Mouse (Mus musculus): ENCODE data around the gene Mrps12. TPM values are rescaled to one million over a fixed set of nuclear protein-coding genes. Genes with fewer than 3 reads are reported as not detected.

Mrps12 gene
- polyA plus RNA-seq, 1 experiment from 2014 or later: 141 TPM

DNA sequence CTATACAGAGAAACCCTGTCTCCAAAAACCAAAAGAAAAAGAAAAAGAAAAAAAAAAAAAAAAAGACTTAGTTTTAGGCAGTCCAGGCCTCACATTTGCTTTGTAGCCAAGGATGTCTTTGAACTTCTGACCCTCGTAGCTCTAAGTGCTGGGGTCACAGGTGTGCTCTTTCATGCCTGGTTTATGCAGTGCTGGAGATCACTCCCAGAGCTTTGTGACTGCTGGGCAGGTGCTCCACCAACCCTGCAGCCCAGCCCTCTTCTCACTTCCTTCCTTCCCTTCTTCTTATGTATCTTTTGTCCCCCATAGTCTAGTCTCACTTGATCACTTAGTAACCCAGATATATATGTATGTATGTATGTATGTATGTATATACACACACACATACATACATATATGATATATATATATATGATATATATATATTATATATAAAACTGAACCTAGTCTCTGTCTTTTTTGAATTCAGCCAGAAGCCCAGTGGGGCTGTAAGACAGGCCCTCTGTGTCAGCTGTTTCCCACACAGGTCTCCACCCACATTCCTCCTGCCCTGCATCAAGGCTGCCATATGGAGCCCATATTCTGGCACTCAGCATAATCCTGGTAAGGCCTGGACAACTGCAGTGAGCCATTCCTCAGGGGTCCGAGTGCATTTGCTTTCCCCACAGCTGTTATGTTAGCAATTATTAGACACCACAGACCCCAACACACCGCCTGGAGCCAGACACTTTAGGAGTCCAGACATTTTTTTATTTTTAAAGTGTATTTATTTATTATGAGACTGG is 20.7 kb downstream of the Mrps12 start:
- no peaks in the 10 kb centered on the region for H3K4me1 ChIP-seq (ENCODE audit: control insufficient read depth, insufficient read depth, low read length)
- WGBS: 89% methylated on average over 3 of the region's 3 CpGs
- DNase-seq (ENCODE audit: low spot score): no peak
- no peaks in the 10 kb centered on the region for H3K36me3 ChIP-seq (ENCODE audit: control insufficient read depth, insufficient read depth, low read length)
- H3K9me3 ChIP-seq (replicated peaks; ENCODE audit: control insufficient read depth, low read length): no peaks in the 10 kb centered on the region
- no peaks in the 10 kb centered on the region for H3K27me3 ChIP-seq (replicated peaks; ENCODE audit: control insufficient read depth, insufficient read depth, low read length)
- H3K27ac ChIP-seq (ENCODE audit: low read depth, low read length): no peak overlapping the region
- no peak overlapping the region for H3K4me3 ChIP-seq (ENCODE audit: low read depth, low read length)
- no peak for ATAC-seq
- no peak overlapping the region for H3K4me2 ChIP-seq (ENCODE audit: low read length)
- H3K9ac ChIP-seq (ENCODE audit: low read length): no peak overlapping the region

DNA sequence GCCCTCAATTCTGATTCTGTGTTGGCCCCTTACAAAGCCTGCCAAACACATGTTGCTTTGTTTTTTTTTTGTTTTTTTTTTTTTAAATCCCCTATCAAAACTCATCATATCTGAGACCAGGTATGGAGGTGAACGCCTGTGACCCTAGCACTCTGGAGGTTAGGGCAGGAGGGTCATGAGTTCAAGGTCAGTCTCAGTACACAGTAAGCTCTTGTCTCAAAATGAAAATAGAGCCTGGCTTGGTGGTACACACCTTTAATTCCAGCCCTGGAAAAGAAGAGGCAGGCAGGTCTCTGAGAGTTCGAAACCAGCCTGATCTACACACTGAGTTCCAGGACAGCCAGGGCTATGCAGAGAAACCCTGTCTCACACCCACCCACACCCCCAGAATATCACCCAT is 22.0 kb downstream of the Mrps12 start:
- ATAC-seq (no peak), DNase-seq (ENCODE audit: low spot score) (no peak)
- no peaks in the 10 kb centered on the region for H3K9me3 ChIP-seq (replicated peaks; ENCODE audit: control insufficient read depth, low read length)
- H3K4me1 ChIP-seq (ENCODE audit: control insufficient read depth, insufficient read depth, low read length): no peaks in the 10 kb centered on the region
- H3K9ac ChIP-seq (ENCODE audit: low read length): no peak overlapping the region
- H3K27me3 ChIP-seq (replicated peaks; ENCODE audit: control insufficient read depth, insufficient read depth, low read length): no peaks in the 10 kb centered on the region
- H3K36me3 ChIP-seq (ENCODE audit: control insufficient read depth, insufficient read depth, low read length): no peaks in the 10 kb centered on the region
- no peak overlapping the region for H3K27ac ChIP-seq (ENCODE audit: low read depth, low read length)
- no peak overlapping the region for H3K4me2 ChIP-seq (ENCODE audit: low read length)
- 86% methylated on average over 2 of the region's 2 CpGs for WGBS
- H3K4me3 ChIP-seq (ENCODE audit: low read depth, low read length): no peak overlapping the region

DNA sequence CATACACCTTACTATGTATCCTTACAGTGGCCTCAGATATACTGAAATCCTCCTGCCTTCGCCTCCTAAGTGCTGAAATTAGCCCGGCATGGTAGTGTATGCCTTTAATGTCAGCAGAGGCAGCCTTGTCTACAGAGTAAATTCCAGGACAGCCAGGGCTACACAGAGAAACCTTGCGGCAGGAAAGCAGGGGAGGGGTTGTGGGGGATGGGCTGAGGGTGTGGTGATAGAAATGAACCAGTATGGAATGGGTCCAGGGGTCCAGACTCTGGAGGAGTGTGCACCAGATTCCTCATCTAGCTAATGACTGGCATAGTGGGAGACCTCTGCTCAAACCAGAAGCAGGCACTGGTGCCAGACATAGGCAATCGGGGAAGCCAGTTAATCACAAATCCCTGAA is 22.5 kb downstream of the Mrps12 start:
- H3K4me2 ChIP-seq (ENCODE audit: low read length): no peak overlapping the region
- H3K27ac ChIP-seq (ENCODE audit: low read depth, low read length): no peak overlapping the region
- no peaks in the 10 kb centered on the region for H3K27me3 ChIP-seq (replicated peaks; ENCODE audit: control insufficient read depth, insufficient read depth, low read length)
- no peak overlapping the region for H3K9ac ChIP-seq (ENCODE audit: low read length)
- 61% methylated on average over 4 of the region's 4 CpGs for WGBS
- DNase-seq (ENCODE audit: low spot score) (no peak), ATAC-seq (no peak)
- H3K4me1 ChIP-seq (ENCODE audit: control insufficient read depth, insufficient read depth, low read length): no peaks in the 10 kb centered on the region
- no peaks in the 10 kb centered on the region for H3K9me3 ChIP-seq (replicated peaks; ENCODE audit: control insufficient read depth, low read length)
- no peak overlapping the region for H3K4me3 ChIP-seq (ENCODE audit: low read depth, low read length)
- no peaks in the 10 kb centered on the region for H3K36me3 ChIP-seq (ENCODE audit: control insufficient read depth, insufficient read depth, low read length)

DNA sequence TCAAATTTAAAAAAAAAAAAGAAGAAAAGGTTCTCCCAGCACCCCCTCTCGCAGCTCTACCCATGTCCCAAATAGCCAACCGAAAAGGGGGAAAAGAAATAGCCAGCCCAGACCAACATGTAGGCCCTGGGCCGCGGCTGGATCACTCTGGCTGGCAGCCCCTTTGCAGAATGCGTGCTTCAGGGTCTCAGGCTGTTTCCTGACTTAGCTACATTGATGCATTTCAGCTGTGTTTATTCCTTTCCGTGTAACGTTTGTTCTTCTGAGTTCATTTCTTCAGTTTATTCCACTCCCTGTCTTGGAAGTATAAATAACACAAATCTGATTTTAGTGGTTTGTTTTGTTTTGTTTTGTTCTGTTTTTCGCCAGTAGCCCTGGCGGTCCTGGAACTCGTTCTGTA is 23.9 kb downstream of the Mrps12 start:
- Histone ChIP-seq H3K27ac (ENCODE audit: low read depth, low read length) (no peak overlapping the region), H3K4me2 (ENCODE audit: low read length) (no peak overlapping the region), H3K9me3 (replicated peaks; ENCODE audit: control insufficient read depth, low read length) (no peaks in the 10 kb centered on the region), H3K9ac (ENCODE audit: low read length) (no peak overlapping the region), H3K36me3 (ENCODE audit: control insufficient read depth, insufficient read depth, low read length) (no peaks in the 10 kb centered on the region), H3K4me1 (ENCODE audit: control insufficient read depth, insufficient read depth, low read length) (no peaks in the 10 kb centered on the region), H3K4me3 (ENCODE audit: low read depth, low read length) (no peak overlapping the region), H3K27me3 (replicated peaks; ENCODE audit: control insufficient read depth, insufficient read depth, low read length) (no peaks in the 10 kb centered on the region)
- 89% methylated on average over 10 of the region's 10 CpGs for WGBS
- DNase-seq (ENCODE audit: low spot score) (no peak), ATAC-seq (no peak)

DNA sequence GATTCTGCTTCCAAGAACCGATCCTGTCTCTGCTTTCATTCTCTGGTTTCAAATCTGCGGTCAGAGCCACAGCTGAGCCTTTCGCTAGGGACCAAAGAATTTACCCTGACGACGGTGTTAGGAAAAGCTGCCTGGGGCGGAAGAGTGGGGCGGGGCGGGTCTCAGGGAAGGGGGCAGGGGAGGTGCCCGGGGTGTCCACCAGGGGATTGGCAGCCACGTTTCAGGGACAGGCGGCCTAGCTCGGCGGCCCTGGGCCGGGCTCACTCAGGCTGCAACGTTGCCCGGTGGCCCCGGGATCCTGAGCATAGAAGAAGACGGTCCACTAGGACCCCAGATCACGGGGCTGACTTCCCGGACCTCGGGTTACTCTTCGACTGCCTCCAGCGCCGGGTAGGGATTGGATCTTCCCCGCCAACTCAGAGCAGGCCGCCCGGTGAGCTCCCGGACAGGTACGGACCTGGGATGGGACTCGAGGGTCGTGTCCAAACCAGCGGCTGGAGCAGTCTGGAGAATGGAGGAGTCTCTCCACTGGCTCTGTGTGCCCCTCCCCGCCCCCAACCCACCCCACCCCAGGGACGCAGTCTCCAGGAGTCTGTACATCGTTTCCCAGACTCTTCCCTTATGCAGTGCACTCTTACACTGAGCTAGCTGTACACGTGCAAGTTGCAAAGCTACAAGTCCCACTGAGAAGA is 24.9 kb downstream of the Mrps12 start, which contains the start of gene Fbxo17:
Fbxo17 (plus strand) TSS at position 215 of the 692 bp plus-strand sequence.
- ATAC-seq: peak; percentile 70
- H3K4me2 ChIP-seq (ENCODE audit: low read length): peak within 1 kb of the TSS; percentile 77
- peak within 1 kb of the TSS; percentile 38 for H3K4me3 ChIP-seq (ENCODE audit: low read depth, low read length)
- no peaks in the 10 kb centered on the region for H3K36me3 ChIP-seq (ENCODE audit: control insufficient read depth, insufficient read depth, low read length)
- H3K27ac ChIP-seq (ENCODE audit: low read depth, low read length): no peak within 1 kb of the TSS
- DNase-seq (ENCODE audit: low spot score): peak; percentile 58
- no peaks in the 10 kb centered on the region for H3K27me3 ChIP-seq (replicated peaks; ENCODE audit: control insufficient read depth, insufficient read depth, low read length)
- H3K9me3 ChIP-seq (replicated peaks; ENCODE audit: control insufficient read depth, low read length): no peaks in the 10 kb centered on the region
- WGBS: 3% methylated on average over 33 of the region's 36 CpGs
- peak within 1 kb of the TSS; percentile 65 for H3K9ac ChIP-seq (ENCODE audit: low read length)
- no peaks in the 10 kb centered on the region for H3K4me1 ChIP-seq (ENCODE audit: control insufficient read depth, insufficient read depth, low read length)

DNA sequence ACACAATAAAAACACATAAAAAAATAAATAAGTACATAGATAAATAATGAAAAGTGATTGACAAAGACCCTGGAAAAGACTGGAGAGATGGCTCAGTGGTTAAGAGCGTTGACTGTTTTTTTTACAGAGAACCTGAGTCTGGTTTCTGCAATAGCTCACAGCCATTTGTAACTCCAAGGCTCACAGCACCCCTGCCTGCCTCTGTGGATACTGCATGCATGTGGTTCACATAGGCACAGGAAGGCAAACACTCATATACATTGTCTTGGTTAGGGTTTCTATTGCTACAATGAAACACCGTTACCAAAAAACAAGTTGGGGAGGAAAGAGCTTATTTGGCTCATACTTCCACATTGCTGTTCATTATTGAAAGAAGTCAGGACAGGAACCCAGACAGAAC is 26.0 kb downstream of the Mrps12 start:
- DNase-seq (ENCODE audit: low spot score) (no peak), ATAC-seq (no peak)
- WGBS: 94% methylated on average over 2 of the region's 2 CpGs
- H3K4me2 ChIP-seq (ENCODE audit: low read length): no peak overlapping the region
- no peak overlapping the region for H3K4me3 ChIP-seq (ENCODE audit: low read depth, low read length)
- no peaks in the 10 kb centered on the region for H3K9me3 ChIP-seq (replicated peaks; ENCODE audit: control insufficient read depth, low read length)
- no peak overlapping the region for H3K9ac ChIP-seq (ENCODE audit: low read length)
- no peaks in the 10 kb centered on the region for H3K4me1 ChIP-seq (ENCODE audit: control insufficient read depth, insufficient read depth, low read length)
- H3K36me3 ChIP-seq (ENCODE audit: control insufficient read depth, insufficient read depth, low read length): no peaks in the 10 kb centered on the region
- no peaks in the 10 kb centered on the region for H3K27me3 ChIP-seq (replicated peaks; ENCODE audit: control insufficient read depth, insufficient read depth, low read length)
- H3K27ac ChIP-seq (ENCODE audit: low read depth, low read length): no peak overlapping the region

DNA sequence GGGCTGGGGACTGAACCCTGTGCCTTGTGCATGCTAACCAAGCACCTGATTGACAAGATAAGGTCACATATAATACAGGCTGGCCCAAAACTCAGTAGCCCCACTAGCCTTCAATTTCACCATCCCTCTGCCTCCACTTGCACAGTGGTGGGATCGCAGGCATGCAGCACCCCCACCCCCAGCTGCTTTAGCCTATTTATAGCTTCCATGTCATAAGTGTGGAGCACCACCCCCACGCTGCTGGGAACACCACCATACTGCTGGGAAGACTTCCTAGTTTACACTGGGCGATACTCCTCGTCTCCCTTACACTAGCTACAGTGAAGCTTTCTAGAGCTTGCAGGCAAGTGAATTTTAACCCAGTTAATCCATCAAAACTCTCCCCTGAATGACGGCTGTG is 27.0 kb downstream of the Mrps12 start:
- Histone ChIP-seq H3K4me3 (ENCODE audit: low read depth, low read length) (no peak overlapping the region), H3K9me3 (replicated peaks; ENCODE audit: control insufficient read depth, low read length) (no peaks in the 10 kb centered on the region), H3K27me3 (replicated peaks; ENCODE audit: control insufficient read depth, insufficient read depth, low read length) (no peaks in the 10 kb centered on the region), H3K27ac (ENCODE audit: low read depth, low read length) (no peak overlapping the region), H3K4me1 (ENCODE audit: control insufficient read depth, insufficient read depth, low read length) (no peaks in the 10 kb centered on the region), H3K4me2 (ENCODE audit: low read length) (no peak overlapping the region), H3K36me3 (ENCODE audit: control insufficient read depth, insufficient read depth, low read length) (no peaks in the 10 kb centered on the region), H3K9ac (ENCODE audit: low read length) (no peak overlapping the region)
- WGBS: 90% methylated on average over 5 of the region's 5 CpGs
- DNase-seq (ENCODE audit: low spot score) (no peak), ATAC-seq (no peak)

DNA sequence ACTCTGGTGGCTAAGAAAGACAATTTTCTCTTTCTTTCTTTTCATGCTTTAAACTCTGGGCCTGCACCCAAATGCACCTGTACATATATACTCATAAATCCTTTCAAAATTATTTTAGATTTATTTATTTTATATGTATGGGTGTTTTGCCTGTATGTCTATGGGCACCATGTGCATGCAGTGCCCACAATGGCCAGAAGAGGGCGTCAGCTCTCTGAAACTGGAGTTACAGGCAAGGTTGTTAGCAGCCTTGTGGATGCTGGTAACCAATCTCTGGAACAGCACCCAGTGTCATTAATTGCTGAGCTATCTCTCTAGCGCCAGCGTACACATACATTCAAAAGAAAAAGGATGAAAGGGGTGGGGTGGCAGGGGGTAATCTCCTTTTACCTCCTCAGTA is 30.7 kb downstream of the Mrps12 start:
- Histone ChIP-seq H3K27me3 (replicated peaks; ENCODE audit: control insufficient read depth, insufficient read depth, low read length) (no peaks in the 10 kb centered on the region), H3K36me3 (ENCODE audit: control insufficient read depth, insufficient read depth, low read length) (no peaks in the 10 kb centered on the region), H3K4me2 (ENCODE audit: low read length) (no peak overlapping the region), H3K4me1 (ENCODE audit: control insufficient read depth, insufficient read depth, low read length) (no peaks in the 10 kb centered on the region), H3K4me3 (ENCODE audit: low read depth, low read length) (no peak overlapping the region), H3K9me3 (replicated peaks; ENCODE audit: control insufficient read depth, low read length) (no peaks in the 10 kb centered on the region), H3K27ac (ENCODE audit: low read depth, low read length) (no peak overlapping the region), H3K9ac (ENCODE audit: low read length) (no peak overlapping the region)
- DNase-seq (ENCODE audit: low spot score) (no peak), ATAC-seq (no peak)
- 67% methylated on average over 3 of the region's 3 CpGs for WGBS

DNA sequence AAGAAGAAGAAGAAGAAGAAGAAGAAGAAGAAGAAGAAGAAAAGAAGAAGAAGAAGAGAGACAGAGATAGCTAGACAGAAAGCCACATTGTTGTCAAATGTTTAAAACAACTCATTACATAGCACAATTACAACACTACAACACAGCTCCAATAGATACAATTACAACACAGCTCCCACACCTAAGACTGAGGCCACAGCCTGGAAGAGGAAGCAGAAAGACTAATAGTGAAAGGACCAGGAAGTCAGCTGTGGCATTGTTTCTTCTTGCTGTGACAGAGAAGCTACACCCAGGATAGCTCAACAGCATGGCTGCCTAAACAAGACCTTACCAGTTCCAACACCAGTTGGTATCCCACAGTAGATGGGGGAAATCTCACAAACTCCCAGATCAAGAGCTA is 32.2 kb downstream of the Mrps12 start:
- H3K4me3 ChIP-seq (ENCODE audit: low read depth, low read length): no peak overlapping the region
- H3K27me3 ChIP-seq (replicated peaks; ENCODE audit: control insufficient read depth, insufficient read depth, low read length): no peaks in the 10 kb centered on the region
- H3K9ac ChIP-seq (ENCODE audit: low read length): no peak overlapping the region
- H3K4me1 ChIP-seq (ENCODE audit: control insufficient read depth, insufficient read depth, low read length): no peaks in the 10 kb centered on the region
- H3K4me2 ChIP-seq (ENCODE audit: low read length): no peak overlapping the region
- DNase-seq (ENCODE audit: low spot score) (no peak), ATAC-seq (no peak)
- H3K27ac ChIP-seq (ENCODE audit: low read depth, low read length): no peak overlapping the region
- no peaks in the 10 kb centered on the region for H3K36me3 ChIP-seq (ENCODE audit: control insufficient read depth, insufficient read depth, low read length)
- no peaks in the 10 kb centered on the region for H3K9me3 ChIP-seq (replicated peaks; ENCODE audit: control insufficient read depth, low read length)

All from forebrain, embryonic 14.5 days (tissue).